Mouse (Mus musculus) midbrain, embryonic 10.5 days (tissue): ENCODE measurements around the gene Fry. TPM values are rescaled to one million over a fixed set of nuclear protein-coding genes. Genes with fewer than 3 reads are reported as not detected.

Experiments
- DNase-seq: peaks from one replicate; pipeline ENCODE4 v3.0.0-alpha.2; 2017; ENCODE audit warnings: low spot score
- H3K27ac ChIP-seq: fragments of 300-500 bp; sonication (generic); replicated peaks from 2 replicates; pipeline ENCODE4 v1.5.1; 2016; ENCODE audit warnings: mild to moderate bottlenecking
- H3K27me3 ChIP-seq: fragments of 300-500 bp; sonication (generic); 2 replicates; pipeline ENCODE4 v1.6.1; 2016; ENCODE audit warnings: low read depth, mild to moderate bottlenecking; ENCODE audit not compliant: poor library complexity, severe bottlenecking
- H3K36me3 ChIP-seq: fragments of 300-500 bp; sonication (generic); 2 replicates; pipeline ENCODE4 v1.6.1; 2016; ENCODE audit warnings: mild to moderate bottlenecking, moderate library complexity
- H3K4me1 ChIP-seq: fragments of 300-500 bp; sonication (generic); 2 replicates; pipeline ENCODE4 v1.6.1; 2016
- H3K4me3 ChIP-seq: fragments of 300-500 bp; sonication (generic); 2 replicates; pipeline ENCODE4 v1.5.1; 2016; ENCODE audit warnings: mild to moderate bottlenecking, moderate library complexity
- H3K9me3 ChIP-seq: fragments of 300-500 bp; sonication (generic); replicated peaks from 2 replicates; pipeline ENCODE4 v1.6.1; 2016; ENCODE audit warnings: mild to moderate bottlenecking
- WGBS: fragments of 180-500 bp; shearing (Covaris S2); methylation state at CpG from one replicate; pipeline ENCODE4 v1.1.7; 2016; 5-methylcytosine and 5-hydroxymethylcytosine counted together
- polyA plus RNA-seq: library from polyadenylated mRNA; unstranded; fragments of >200 nt; fragmentation: Nextera tagmentation; extraction: Ambion mirVana; gene quantifications from 2 replicates; pipeline ENCODE4 v1.2.1, GENCODE M21; 2016

The Fry gene
- polyA plus RNA-seq, 1 experiment from 2014 or later: 3.4 TPM

DNA sequence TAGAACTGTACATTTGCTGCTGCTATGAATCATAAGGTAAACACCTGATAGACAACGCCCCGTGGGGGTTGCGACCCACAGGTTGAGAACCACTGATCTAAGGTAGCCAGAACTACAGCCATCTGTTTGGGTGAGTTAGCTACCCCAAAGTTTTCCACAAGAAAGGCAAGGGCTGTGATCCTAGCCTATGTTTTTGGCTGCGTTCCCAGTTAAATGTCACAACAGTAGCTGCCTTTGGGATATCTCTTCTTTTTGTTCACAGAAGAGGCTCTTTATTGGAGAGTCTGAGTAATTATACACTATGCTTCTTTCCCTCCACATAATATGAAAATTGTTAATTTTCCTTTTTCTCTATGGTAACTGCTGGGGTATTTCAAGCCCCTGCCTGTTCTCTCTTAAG lies 3.7 kb upstream of the Fry start:
- H3K9me3 ChIP-seq: 0 out of 2 replicates have a peak, but pooled peaks cover 5% of the 10 kb centered on the region
- H3K36me3 ChIP-seq: no peaks in the 10 kb centered on the region
- peaks cover 13% of the 10 kb centered on the region for H3K27me3 ChIP-seq
- 93% methylated on average over 4 of the region's 4 CpGs for WGBS
- no peak overlapping the region for H3K4me3 ChIP-seq
- H3K27ac ChIP-seq: no peak overlapping the region
- H3K4me1 ChIP-seq: peaks cover 11% of the 10 kb centered on the region; the same call in 1 of the 2 replicates
- DNase-seq: no peak

DNA sequence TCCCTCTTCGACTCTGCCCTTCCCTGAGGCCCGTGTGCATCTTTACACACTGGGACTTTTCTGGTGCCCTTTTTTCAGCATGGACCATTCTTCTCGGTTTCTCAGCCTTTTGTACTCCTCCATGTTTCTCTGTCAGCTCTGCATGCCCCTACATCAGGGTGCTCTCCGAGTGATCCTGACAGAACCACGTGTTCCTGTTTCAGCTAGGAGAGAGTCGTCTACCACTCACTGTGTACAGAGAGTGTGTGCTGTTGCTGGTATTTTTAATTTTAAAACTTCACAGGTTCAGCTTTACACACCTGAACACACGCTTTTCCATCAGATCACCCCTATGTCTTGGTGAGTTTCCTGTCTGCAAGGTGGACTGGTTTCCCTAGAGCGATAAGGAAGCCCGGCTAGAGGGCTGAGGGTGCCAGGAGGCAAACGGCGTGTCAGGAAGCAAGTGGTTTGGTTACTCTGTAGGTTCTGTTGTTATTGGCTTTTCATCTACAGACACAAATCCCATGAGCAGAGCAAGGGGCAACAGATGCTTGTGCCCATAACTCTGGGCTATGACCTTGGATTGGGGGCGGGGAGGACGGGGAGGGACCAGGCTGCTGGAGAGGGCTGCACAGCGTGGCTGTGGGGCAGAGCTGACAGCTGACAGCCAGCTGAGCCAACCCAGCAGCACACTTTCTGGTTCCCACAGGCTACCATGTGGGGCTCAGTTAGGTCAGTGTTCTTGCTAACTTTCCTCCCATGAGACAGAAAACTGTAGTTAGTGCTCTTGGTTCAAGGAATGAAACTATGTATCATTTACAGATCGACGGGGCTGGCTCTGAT lies 3.0 kb upstream of the Fry start:
- 79% methylated on average over 16 of the region's 16 CpGs for WGBS
- 0 out of 2 replicates have a peak, but pooled peaks cover 5% of the 10 kb centered on the region for H3K9me3 ChIP-seq
- peaks cover 20% of the 10 kb centered on the region for H3K27me3 ChIP-seq
- H3K4me3 ChIP-seq: no peak overlapping the region
- peaks cover 11% of the 10 kb centered on the region; the same call in 1 of the 2 replicates for H3K4me1 ChIP-seq
- no peak for DNase-seq
- no peaks in the 10 kb centered on the region for H3K36me3 ChIP-seq
- H3K27ac ChIP-seq: no peak overlapping the region

DNA sequence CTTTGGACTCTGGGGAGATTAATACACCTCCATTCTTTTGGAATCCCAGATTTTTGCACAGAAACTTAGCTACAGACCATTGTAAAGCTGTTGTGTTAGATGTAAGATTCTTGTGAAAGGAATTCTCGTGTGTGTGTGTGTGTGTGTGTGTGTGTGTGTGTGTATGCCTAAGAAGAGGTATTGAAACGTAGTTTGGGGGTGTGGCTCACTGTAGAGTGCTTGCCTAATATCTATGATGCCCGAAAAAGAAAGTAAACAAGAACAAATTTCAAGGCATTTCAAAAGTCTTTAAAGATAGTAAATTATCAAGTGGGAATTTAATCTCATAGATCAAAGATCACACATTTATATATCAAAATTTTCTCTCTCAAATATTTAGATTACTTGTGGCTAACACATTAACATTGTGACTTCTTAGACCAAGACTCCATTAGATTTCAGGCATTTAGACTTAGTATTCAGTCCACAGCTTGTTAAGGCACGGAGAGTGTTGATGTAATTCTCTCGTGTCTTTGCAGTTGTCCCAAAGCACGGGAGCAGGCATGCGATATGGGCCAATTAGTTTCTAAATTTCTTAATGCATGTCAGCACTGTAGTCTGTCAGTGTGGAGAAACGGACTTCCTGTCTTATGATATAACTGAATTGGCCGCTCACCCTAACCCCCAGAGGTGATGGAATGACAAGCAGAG lies 2.1 kb upstream of the Fry start:
- DNase-seq: no peak
- peaks cover 24% of the 10 kb centered on the region for H3K27me3 ChIP-seq
- no peaks in the 10 kb centered on the region for H3K36me3 ChIP-seq
- H3K4me3 ChIP-seq: no peak overlapping the region
- no peak overlapping the region for H3K27ac ChIP-seq
- 0 out of 2 replicates have a peak, but pooled peaks cover 5% of the 10 kb centered on the region for H3K9me3 ChIP-seq
- peaks cover 11% of the 10 kb centered on the region; the same call in 1 of the 2 replicates for H3K4me1 ChIP-seq
- 84% methylated on average over 9 of the region's 9 CpGs for WGBS

DNA sequence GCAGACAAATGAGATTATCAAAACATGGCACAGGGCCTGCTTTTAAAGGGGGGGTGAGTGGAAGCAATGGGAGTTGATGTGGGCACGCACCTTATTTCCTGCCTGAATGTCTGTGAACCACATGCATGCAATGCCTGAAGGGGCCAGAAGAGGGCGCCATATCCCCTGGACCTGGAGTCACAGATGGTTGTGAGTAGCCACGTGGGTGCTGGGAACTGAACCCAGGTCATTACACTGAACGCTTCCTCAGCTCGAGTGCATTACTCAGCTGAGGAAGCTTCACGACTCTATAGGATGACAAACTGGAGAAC lies 1.6 kb upstream of the Fry start:
- Histone ChIP-seq H3K27ac (no peak overlapping the region), H3K4me3 (no peak overlapping the region), H3K27me3 (peaks cover 24% of the 10 kb centered on the region), H3K9me3 (0 out of 2 replicates have a peak, but pooled peaks cover 5% of the 10 kb centered on the region), H3K4me1 (peaks cover 11% of the 10 kb centered on the region; the same call in 1 of the 2 replicates), H3K36me3 (no peaks in the 10 kb centered on the region)
- DNase-seq: no peak
- 86% methylated on average over 6 of the region's 6 CpGs for WGBS

DNA sequence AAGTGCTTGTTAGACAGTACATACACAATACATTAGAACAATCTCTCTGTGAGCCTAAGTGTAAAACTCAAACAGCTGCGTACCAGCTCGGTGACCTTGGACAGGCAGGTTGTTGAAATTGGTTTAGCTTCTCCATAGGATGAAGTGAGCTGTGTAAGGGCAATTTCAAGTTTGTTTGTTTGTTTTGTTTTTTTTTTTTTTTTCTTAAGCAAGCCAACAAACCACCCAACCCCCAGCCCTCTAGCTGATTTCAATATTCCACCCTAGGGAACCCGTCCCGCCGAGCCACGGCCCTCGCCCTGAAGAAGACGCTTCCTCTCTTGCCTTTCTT lies 356 bp upstream of the Fry start:
- peak overlapping the region; percentile 82; the same call in 1 of the 2 replicates for H3K27ac ChIP-seq

DNA sequence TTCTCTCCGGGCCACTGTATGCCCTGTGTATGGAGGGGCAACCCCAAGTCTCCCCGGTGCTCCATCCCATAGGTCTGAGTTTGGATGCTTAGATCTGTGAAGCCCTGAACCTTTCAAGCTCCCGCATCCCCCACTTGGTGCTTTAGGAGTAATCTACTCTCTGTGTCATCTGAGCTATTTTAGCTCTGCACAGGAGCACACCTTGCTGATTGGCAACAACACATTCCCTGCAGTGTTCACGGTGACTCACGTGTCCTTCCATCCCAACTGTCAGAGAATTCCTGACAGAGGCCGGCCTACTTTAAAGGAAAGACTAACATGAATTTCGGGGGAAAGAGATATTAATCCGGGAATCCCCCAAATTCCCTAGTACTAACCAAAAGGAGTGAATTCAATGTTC lies 2.2 kb downstream of the Fry start:
- H3K9me3 ChIP-seq: 0 out of 2 replicates have a peak, but pooled peaks cover 5% of the 10 kb centered on the region
- H3K4me1 ChIP-seq: peaks cover 11% of the 10 kb centered on the region; the same call in 1 of the 2 replicates
- WGBS: 86% methylated on average over 8 of the region's 8 CpGs
- peaks cover 27% of the 10 kb centered on the region for H3K27me3 ChIP-seq
- H3K36me3 ChIP-seq: no peaks in the 10 kb centered on the region
- DNase-seq: no peak
- H3K4me3 ChIP-seq: no peak overlapping the region
- no peak overlapping the region for H3K27ac ChIP-seq

More for the DNA sequence above, 356 bp upstream of the Fry start:
- Histone ChIP-seq H3K36me3 (no peaks in the 10 kb centered on the region), H3K4me3 (peak overlapping the region; percentile 81), H3K9me3 (0 out of 2 replicates have a peak, but pooled peaks cover 5% of the 10 kb centered on the region), H3K27me3 (peaks cover 27% of the 10 kb centered on the region), H3K4me1 (peaks cover 11% of the 10 kb centered on the region; the same call in 1 of the 2 replicates)
- no peak for DNase-seq
- WGBS: 19% methylated on average over 8 of the region's 8 CpGs

DNA sequence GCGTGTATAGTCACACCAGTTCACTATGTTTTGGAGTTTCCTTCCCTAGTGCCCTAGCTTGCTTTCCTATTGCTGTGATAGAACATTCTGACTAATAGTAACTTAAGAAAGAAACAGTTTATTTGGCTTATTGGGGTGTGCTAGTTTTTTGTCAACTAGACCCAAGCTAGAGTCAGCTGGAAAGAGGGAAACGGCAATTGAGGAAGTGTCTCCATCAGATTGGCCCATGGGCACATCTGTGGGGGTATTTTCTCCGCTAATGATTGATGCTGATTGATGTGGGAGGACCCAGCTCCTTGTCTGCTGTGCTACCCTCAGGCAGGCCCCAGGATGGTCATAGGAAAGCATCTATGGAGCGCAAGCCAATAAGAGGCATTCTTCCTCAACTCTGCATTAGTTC lies 3.6 kb downstream of the Fry start:
- H3K27ac ChIP-seq: no peak overlapping the region
- H3K4me3 ChIP-seq: no peak overlapping the region
- H3K36me3 ChIP-seq: no peaks in the 10 kb centered on the region
- 89% methylated on average over 4 of the region's 4 CpGs for WGBS
- H3K4me1 ChIP-seq: peaks cover 11% of the 10 kb centered on the region; the same call in 1 of the 2 replicates
- 0 out of 2 replicates have a peak, but pooled peaks cover 2% of the 10 kb centered on the region for H3K9me3 ChIP-seq
- DNase-seq: no peak
- peaks cover 27% of the 10 kb centered on the region for H3K27me3 ChIP-seq

DNA sequence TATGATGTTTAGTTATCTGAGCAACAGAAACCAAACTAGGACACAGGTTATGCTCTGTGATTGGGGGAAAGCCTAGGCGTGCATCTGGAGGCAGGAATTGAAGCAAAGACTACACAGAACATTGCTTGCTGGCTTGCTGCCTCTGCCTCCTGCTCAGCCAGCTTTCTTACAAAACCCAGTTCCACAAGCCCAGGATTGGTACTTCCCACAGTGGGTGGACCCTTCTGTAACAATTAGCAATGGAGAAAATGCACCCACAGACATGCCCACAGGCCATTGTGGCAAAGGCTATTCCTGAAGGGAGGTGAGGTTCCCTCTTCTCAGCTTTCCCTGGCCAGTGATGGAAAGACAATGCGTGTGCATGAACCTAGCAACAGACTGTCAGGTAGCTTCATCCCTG lies 4.1 kb downstream of the Fry start:
- H3K4me3 ChIP-seq: no peak overlapping the region
- no peaks in the 10 kb centered on the region for H3K36me3 ChIP-seq
- no peaks in the 10 kb centered on the region for H3K9me3 ChIP-seq
- no peak overlapping the region for H3K27ac ChIP-seq
- H3K27me3 ChIP-seq: peaks cover 24% of the 10 kb centered on the region
- peaks cover 11% of the 10 kb centered on the region; the same call in 1 of the 2 replicates for H3K4me1 ChIP-seq
- DNase-seq: no peak
- WGBS: 83% methylated on average over 2 of the region's 2 CpGs

DNA sequence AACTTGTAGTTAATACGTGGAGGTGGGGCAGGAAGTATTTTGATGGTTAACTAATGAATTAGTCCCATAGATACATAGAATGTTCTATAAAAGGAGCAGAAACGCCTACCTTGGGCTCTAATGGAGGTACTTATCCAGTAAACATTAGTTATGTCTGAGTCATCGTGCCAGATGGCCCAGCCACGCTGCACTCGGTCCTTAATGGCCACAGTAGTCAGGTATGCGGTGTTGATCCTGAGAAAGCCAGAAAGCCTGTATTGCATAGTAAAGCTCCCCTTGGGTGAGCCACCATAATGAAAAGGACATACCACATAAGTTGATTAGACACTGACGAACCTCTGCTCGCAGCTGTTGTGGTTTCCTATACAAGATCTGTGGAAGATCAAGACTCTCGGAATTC lies 7.5 kb downstream of the Fry start:
- no peak overlapping the region for H3K27ac ChIP-seq
- WGBS: 88% methylated on average over 9 of the region's 9 CpGs

DNA sequence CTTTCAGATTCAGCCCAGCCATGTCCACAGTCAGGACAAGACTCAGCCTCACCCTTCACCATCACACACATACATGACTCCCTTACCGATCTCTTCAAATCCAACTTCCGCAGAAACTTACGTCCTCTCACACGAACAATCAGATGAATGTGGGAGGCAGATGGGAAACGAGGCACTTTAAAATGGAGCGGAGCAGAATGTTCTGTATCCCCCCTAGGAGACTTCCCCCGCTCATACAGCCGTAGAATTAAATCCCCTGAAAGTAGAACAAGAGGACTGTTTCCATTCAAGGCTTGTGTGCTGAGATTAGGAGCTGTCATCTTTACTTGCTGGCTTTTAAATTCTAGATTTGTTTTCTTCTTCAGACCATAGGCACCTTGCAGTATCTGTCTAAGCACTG lies 10.0 kb downstream of the Fry start:
- 88% methylated on average over 8 of the region's 8 CpGs for WGBS
- H3K4me1 ChIP-seq: no peaks in the 10 kb centered on the region
- H3K9me3 ChIP-seq: no peaks in the 10 kb centered on the region
- no peak for DNase-seq
- H3K4me3 ChIP-seq: no peak overlapping the region
- H3K27me3 ChIP-seq: no peaks in the 10 kb centered on the region
- no peaks in the 10 kb centered on the region for H3K36me3 ChIP-seq
- H3K27ac ChIP-seq: no peak overlapping the region

More for the DNA sequence above, 7.5 kb downstream of the Fry start:
- Histone ChIP-seq H3K4me1 (no peaks in the 10 kb centered on the region), H3K27me3 (0 out of 2 replicates have a peak, but pooled peaks cover 3% of the 10 kb centered on the region), H3K9me3 (no peaks in the 10 kb centered on the region), H3K4me3 (no peak overlapping the region), H3K36me3 (no peaks in the 10 kb centered on the region)
- DNase-seq: no peak

DNA sequence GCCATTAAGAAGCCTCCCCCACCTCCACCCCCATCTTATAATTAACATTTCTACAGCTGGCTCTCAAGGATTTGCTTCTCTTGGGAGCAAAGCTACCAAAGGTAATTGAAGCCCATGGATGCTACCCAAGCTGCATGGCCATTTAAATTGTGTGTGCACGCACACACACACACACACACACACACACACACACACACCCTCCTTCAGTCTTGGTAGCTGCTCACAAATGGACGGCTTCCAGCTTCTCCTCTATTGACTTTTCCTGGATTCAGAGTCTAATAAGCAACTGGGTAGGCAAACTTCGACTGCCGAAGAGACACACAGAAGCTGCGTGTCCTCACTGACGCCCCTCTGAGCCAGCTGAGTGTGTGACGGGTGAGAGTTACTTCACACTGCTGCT lies 11.7 kb downstream of the Fry start:
- WGBS: 88% methylated on average over 7 of the region's 7 CpGs
- H3K4me3 ChIP-seq: no peak overlapping the region
- H3K27me3 ChIP-seq: no peaks in the 10 kb centered on the region
- no peaks in the 10 kb centered on the region for H3K9me3 ChIP-seq
- H3K27ac ChIP-seq: no peak overlapping the region
- no peak for DNase-seq
- H3K4me1 ChIP-seq: no peaks in the 10 kb centered on the region
- no peaks in the 10 kb centered on the region for H3K36me3 ChIP-seq

DNA sequence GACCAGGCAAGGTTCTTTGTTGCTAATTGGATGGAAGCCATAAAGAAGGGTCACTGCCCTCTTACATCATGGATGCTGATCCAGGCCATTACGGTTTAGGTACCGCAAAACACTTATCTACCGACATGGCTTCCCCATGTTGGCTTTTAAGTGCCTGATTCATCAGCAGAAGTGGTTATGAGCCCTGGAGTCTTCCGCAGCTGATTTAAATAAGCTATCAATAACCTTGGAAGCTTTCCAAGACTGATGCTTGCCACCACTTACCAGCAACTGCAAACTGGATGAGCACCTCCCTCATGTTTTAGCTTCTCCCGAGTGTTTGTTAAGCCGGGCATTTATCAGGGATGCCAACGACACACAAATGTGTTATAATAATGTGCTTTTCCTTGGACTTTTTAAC lies 12.7 kb downstream of the Fry start:
- H3K4me1 ChIP-seq: no peaks in the 10 kb centered on the region
- no peak for DNase-seq
- no peaks in the 10 kb centered on the region for H3K27me3 ChIP-seq
- 94% methylated on average over 7 of the region's 7 CpGs for WGBS
- no peaks in the 10 kb centered on the region for H3K9me3 ChIP-seq
- H3K27ac ChIP-seq: no peak overlapping the region
- no peaks in the 10 kb centered on the region for H3K36me3 ChIP-seq
- no peak overlapping the region for H3K4me3 ChIP-seq

DNA sequence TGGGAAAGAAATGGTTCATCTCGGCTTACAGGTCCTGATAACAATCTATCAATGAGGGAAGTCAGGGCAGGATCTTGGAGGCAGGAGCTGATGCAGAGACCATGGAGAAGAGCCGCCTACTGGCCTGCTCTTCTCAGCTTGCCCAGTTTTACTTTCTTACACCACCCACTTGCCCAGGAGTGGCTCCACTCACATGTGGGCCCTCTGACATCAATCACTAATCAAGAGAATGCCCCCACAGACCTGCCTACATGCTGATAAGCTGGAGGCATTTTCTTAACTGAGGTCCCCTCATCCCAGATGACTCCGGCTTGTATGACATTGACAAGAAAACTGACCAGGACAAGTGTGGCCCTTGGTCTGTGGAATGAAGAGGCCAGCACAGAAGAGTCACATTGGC lies 16.2 kb downstream of the Fry start:
- Histone ChIP-seq H3K36me3 (no peaks in the 10 kb centered on the region), H3K9me3 (no peaks in the 10 kb centered on the region), H3K27ac (no peak overlapping the region), H3K4me3 (no peak overlapping the region), H3K4me1 (no peaks in the 10 kb centered on the region), H3K27me3 (no peaks in the 10 kb centered on the region)
- 87% methylated on average over 3 of the region's 3 CpGs for WGBS
- DNase-seq: no peak
